In the genomic region with DNA sequence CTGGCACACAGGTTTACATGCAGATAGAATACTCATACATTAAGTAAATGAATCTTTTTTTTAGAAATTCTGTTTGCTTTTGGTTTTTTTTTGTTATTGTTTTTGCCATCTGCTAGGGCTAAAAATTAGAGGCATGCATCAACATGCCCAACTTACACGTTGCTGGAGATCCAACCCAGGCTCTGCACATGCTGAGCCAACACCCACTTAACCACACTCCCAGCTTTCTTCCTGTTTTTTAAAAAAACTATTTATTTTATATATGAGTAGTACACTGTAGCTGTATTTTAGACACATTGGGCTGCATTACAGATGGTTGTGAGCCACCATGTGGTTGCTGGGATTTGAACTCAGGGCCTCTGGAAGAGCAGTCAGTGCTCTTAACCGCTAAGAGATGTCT, we compare ENCODE assay signal across 11 mouse cellular contexts.
"Had no signal": no experiment of that assay in that cellular context is flagged by ENCODE, and none has a peak within 500 bp of the region (broad histone marks: within the 10 kb centered on the region; RNA-seq: fewer than 3 reads in every experiment).

No protein-coding gene starts in this region.

- DNase-seq: kidney, adult 2 months; kidney, postnatal 10 days; kidney, postnatal 36 days; layer of hippocampus, postnatal 36 days; left cerebral cortex, postnatal 4 days; liver, postnatal 0 days; thymus, adult 18-20 months; thymus, postnatal 36 days had no signal

- ATAC-seq: liver, postnatal 0 days; lung, postnatal 0 days; midbrain, embryonic 13.5 days; midbrain, embryonic 16.5 days had no signal
